Mouse (Mus musculus): ENCODE measurements around the gene Piezo1.

Gene Piezo1

GRCm38 (mm10) chr8:122457171-122457570 is 94.0 kb downstream of the Piezo1 start:
- DNase-seq (ENCODE audit: low spot score), result no peak

GRCm38 (mm10) chr8:122454409-122454808 is 96.7 kb downstream of the Piezo1 start:
- no peak for DNase-seq (ENCODE audit: low spot score)

- DNase-seq (ENCODE audit: low spot score), result no peak
Measured at GRCm38 (mm10) chr8:122452154-122452553, 99.0 kb downstream of the Piezo1 start.

GRCm38 (mm10) chr8:122451161-122451703 is 99.9 kb downstream of the Piezo1 start:
- DNase-seq (ENCODE audit: low spot score), result no peak

GRCm38 (mm10) chr8:122445203-122445602 is 105.9 kb downstream of the Piezo1 start:
- DNase-seq (ENCODE audit: low spot score), result no peak

- DNase-seq (ENCODE audit: low spot score), result peak; percentile 60
Measured at GRCm38 (mm10) chr8:122444058-122444748, 106.9 kb downstream of the Piezo1 start.

GRCm38 (mm10) chr8:122443262-122444006 is 107.7 kb downstream of the Piezo1 start, which contains the start of gene Mvd:
Mvd (minus strand) TSS chr8:122443422.
- DNase-seq (ENCODE audit: low spot score), result peak; percentile 99

GRCm38 (mm10) chr8:122442781-122443180 is 108.3 kb downstream of the Piezo1 start:
- DNase-seq (ENCODE audit: low spot score), result no peak

- DNase-seq (ENCODE audit: low spot score), result no peak
Measured at GRCm38 (mm10) chr8:122442356-122442755, 108.8 kb downstream of the Piezo1 start.

- no peak for DNase-seq (ENCODE audit: low spot score)
Measured at GRCm38 (mm10) chr8:122441326-122441725, 109.8 kb downstream of the Piezo1 start.

GRCm38 (mm10) chr8:122439336-122439735 is 111.8 kb downstream of the Piezo1 start:
- no peak for DNase-seq (ENCODE audit: low spot score)

GRCm38 (mm10) chr8:122437708-122438331 is 113.3 kb downstream of the Piezo1 start:
- DNase-seq (ENCODE audit: low spot score), result peak; percentile 28

GRCm38 (mm10) chr8:122436586-122437125 is 114.5 kb downstream of the Piezo1 start:
- no peak for DNase-seq (ENCODE audit: low spot score)

GRCm38 (mm10) chr8:122436146-122436545 is 115.0 kb downstream of the Piezo1 start:
- no peak for DNase-seq (ENCODE audit: low spot score)

GRCm38 (mm10) chr8:122435375-122435774 is 115.8 kb downstream of the Piezo1 start:
- peak; percentile 31 for DNase-seq (ENCODE audit: low spot score)

- DNase-seq (ENCODE audit: low spot score), result no peak
Measured at GRCm38 (mm10) chr8:122433269-122433905, 117.7 kb downstream of the Piezo1 start.

- peak; percentile 80 for DNase-seq (ENCODE audit: low spot score)
Measured at GRCm38 (mm10) chr8:122432443-122433268, 118.5 kb downstream of the Piezo1 start, which contains the start of gene Cyba. Cyba (minus strand) TSS chr8:122432930.

Measured in T-cell, adult 2 months (primary cell).